Mouse (Mus musculus): ENCODE measurements at regions not wholly inside any gene's neighbourhood (a gene's known extent, or its start where the extent isn't known, plus 50 kb on each side); places are given as distances from the start of the nearest gene placed in this dataset.
A peak's percentile ranks its signal among the peaks of the same experiment; 100 is the strongest.

DNA sequence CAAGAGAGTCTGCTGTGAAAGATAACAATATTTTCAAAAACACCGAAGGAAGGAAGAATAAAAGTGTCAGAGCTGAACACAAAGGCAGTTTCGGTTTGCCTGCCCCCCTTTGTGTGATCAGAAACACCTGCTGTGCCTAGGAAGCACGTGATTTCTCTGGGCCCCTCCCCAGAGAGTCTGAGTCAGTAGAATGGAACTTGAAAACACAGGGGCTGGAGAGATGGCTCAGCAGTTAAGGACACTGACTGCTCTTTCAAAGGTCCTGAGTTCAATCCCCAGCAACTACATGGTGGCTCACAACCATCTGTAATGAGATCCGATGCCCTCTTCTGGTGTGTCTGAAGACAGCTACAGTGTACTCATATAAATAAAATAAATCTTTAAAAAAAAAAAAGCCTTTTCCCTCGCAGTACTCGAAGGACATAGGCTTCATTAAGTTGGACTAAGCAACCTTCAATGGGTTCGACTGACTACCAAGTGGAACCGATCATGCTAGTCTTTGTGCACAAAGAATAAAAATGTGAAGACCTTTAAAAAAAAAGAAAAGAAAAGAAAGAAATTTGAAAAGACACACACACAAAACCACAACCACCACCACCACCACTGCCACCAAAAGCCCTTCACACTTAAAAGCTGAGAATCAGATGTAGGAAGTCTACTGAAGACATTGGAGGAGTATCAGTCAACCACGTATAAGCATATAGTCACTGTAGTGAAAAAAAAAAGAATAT lies 61.8 kb upstream of the Slc1a1 start:
- no peaks in the 10 kb centered on the region for H3K27me3 ChIP-seq (ENCODE audit: control insufficient read depth, insufficient read depth, low read length)
- no peak overlapping the region for H3K27ac ChIP-seq (replicated peaks; ENCODE audit: low read depth, low read length)
- no peak overlapping the region for H3K9ac ChIP-seq (ENCODE audit: low read depth, low read length, severe bottlenecking)
- H3K4me1 ChIP-seq (ENCODE audit: control insufficient read depth, insufficient read depth, low read length), result no peaks in the 10 kb centered on the region
- TF ChIP-seq POLR2A (IDR thresholded peaks at IDR 0.05; ENCODE audit: borderline replicate concordance, extremely low read depth, insufficient read depth, insufficient read length), result no peak
- 68% methylated on average over 9 of the region's 9 CpGs for WGBS
- H3K4me3 ChIP-seq (replicated peaks; ENCODE audit: low read length), result no peak overlapping the region
- ATAC-seq (ENCODE audit: low FRiP score, low read depth) (no peak), DNase-seq (ENCODE audit: low spot score) (no peak)
- H3K36me3 ChIP-seq (ENCODE audit: control insufficient read depth, insufficient read depth, low read length), result no peaks in the 10 kb centered on the region
- no peaks in the 10 kb centered on the region for H3K9me3 ChIP-seq (ENCODE audit: control insufficient read depth, low read length)
- H3K4me2 ChIP-seq (replicated peaks; ENCODE audit: low read depth, low read length, severe bottlenecking), result no peak overlapping the region

GRCm38 (mm10) chr19:28776868-28777267 lies 58.0 kb upstream of the Slc1a1 start:
- H3K27me3 ChIP-seq (ENCODE audit: control insufficient read depth, insufficient read depth, low read length), result no peaks in the 10 kb centered on the region
- peak; percentile 54 for DNase-seq (ENCODE audit: low spot score)
- 0 out of 2 replicates have a peak, but pooled peaks cover 6% of the 10 kb centered on the region for H3K4me1 ChIP-seq (ENCODE audit: control insufficient read depth, insufficient read depth, low read length)
- no peak overlapping the region for H3K9ac ChIP-seq (ENCODE audit: low read depth, low read length, severe bottlenecking)
- H3K4me3 ChIP-seq (replicated peaks; ENCODE audit: low read length), result no peak overlapping the region
- no peak for TF ChIP-seq POLR2A (IDR thresholded peaks at IDR 0.05; ENCODE audit: borderline replicate concordance, extremely low read depth, insufficient read depth, insufficient read length)
- no peak overlapping the region for H3K4me2 ChIP-seq (replicated peaks; ENCODE audit: low read depth, low read length, severe bottlenecking)
- ATAC-seq (ENCODE audit: low FRiP score, low read depth), result no peak
- H3K36me3 ChIP-seq (ENCODE audit: control insufficient read depth, insufficient read depth, low read length), result no peaks in the 10 kb centered on the region
- H3K27ac ChIP-seq (replicated peaks; ENCODE audit: low read depth, low read length), result no peak overlapping the region
- 43% methylated on average over 4 of the region's 4 CpGs for WGBS
- H3K9me3 ChIP-seq (ENCODE audit: control insufficient read depth, low read length), result no peaks in the 10 kb centered on the region

DNA sequence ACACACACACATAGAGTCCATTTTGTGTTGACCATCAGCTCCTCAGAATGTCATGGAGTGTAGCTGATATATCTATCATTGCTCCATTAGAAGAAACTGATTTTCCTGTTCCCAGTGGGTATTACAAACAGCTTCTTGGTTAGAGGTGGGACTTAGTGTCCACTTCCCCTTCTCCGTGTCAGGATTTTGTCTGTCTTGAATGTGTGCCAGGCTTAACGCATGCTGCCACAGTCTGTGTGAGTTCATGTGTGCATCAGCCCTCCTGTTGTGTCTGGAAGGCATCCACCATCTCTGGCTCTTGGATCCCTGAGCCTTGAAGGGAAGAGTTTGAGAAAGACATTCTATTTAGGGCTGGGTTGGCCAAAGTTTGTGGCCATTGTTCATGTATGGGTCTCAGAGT lies 57.2 kb upstream of the Slc1a1 start:
- ATAC-seq (ENCODE audit: low FRiP score, low read depth) (no peak), DNase-seq (ENCODE audit: low spot score) (no peak)
- no peak overlapping the region for H3K4me2 ChIP-seq (replicated peaks; ENCODE audit: low read depth, low read length, severe bottlenecking)
- no peak overlapping the region for H3K9ac ChIP-seq (ENCODE audit: low read depth, low read length, severe bottlenecking)
- no peaks in the 10 kb centered on the region for H3K27me3 ChIP-seq (ENCODE audit: control insufficient read depth, insufficient read depth, low read length)
- H3K4me3 ChIP-seq (replicated peaks; ENCODE audit: low read length), result no peak overlapping the region
- no peak overlapping the region for H3K27ac ChIP-seq (replicated peaks; ENCODE audit: low read depth, low read length)
- no peaks in the 10 kb centered on the region for H3K36me3 ChIP-seq (ENCODE audit: control insufficient read depth, insufficient read depth, low read length)
- H3K4me1 ChIP-seq (ENCODE audit: control insufficient read depth, insufficient read depth, low read length), result 0 out of 2 replicates have a peak, but pooled peaks cover 6% of the 10 kb centered on the region
- 44% methylated on average over 2 of the region's 2 CpGs for WGBS
- no peaks in the 10 kb centered on the region for H3K9me3 ChIP-seq (ENCODE audit: control insufficient read depth, low read length)
- no peak for TF ChIP-seq POLR2A (IDR thresholded peaks at IDR 0.05; ENCODE audit: borderline replicate concordance, extremely low read depth, insufficient read depth, insufficient read length)

DNA sequence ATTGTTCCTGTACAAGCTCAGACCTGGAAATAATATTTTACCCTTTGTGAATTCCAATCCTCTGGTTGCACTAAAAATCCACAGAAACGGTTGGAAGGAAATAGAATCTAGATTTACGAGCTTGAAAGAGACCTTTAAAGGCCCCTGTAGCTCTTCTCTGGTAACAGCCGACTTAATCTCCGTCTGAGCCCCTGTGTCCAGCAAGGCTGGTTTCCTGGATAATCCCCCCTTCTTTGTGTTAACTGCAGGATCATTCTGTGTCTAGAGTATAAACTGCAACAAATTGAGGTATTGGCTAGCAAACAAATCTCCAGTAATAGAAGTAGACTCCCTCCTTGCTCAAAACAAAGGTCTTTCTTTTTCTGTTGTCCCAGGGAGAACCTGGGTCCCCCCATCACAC lies 56.5 kb upstream of the Slc1a1 start:
- no peaks in the 10 kb centered on the region for H3K27me3 ChIP-seq (ENCODE audit: control insufficient read depth, insufficient read depth, low read length)
- no peak overlapping the region for H3K4me3 ChIP-seq (replicated peaks; ENCODE audit: low read length)
- TF ChIP-seq POLR2A (IDR thresholded peaks at IDR 0.05; ENCODE audit: borderline replicate concordance, extremely low read depth, insufficient read depth, insufficient read length), result no peak
- H3K27ac ChIP-seq (replicated peaks; ENCODE audit: low read depth, low read length), result no peak overlapping the region
- H3K9ac ChIP-seq (ENCODE audit: low read depth, low read length, severe bottlenecking), result no peak overlapping the region
- 10% methylated on average over 4 of the region's 4 CpGs for whole genome bisulfite sequencing
- no peaks in the 10 kb centered on the region for H3K9me3 ChIP-seq (ENCODE audit: control insufficient read depth, low read length)
- DNase-seq (ENCODE audit: low spot score) (peak; percentile 40), ATAC-seq (ENCODE audit: low FRiP score, low read depth) (no peak)
- H3K4me1 ChIP-seq (ENCODE audit: control insufficient read depth, insufficient read depth, low read length), result 0 out of 2 replicates have a peak, but pooled peaks cover 6% of the 10 kb centered on the region
- no peak overlapping the region for H3K4me2 ChIP-seq (replicated peaks; ENCODE audit: low read depth, low read length, severe bottlenecking)
- H3K36me3 ChIP-seq (ENCODE audit: control insufficient read depth, insufficient read depth, low read length), result no peaks in the 10 kb centered on the region

- WGBS, result 78% methylated on average over 2 of the region's 2 CpGs
These were observed 52.9 kb upstream of the Slc1a1 start for GRCm38 (mm10) chr19:28781971-28782370.

More at GRCm38 (mm10) chr19:28781971-28782370, 52.9 kb upstream of the Slc1a1 start:
- DNase-seq (ENCODE audit: low spot score) (no peak), ATAC-seq (ENCODE audit: low FRiP score, low read depth) (no peak)
- Histone ChIP-seq H3K4me3 (replicated peaks; ENCODE audit: low read length) (no peak overlapping the region), H3K4me1 (ENCODE audit: control insufficient read depth, insufficient read depth, low read length) (0 out of 2 replicates have a peak, but pooled peaks cover 6% of the 10 kb centered on the region), H3K27me3 (ENCODE audit: control insufficient read depth, insufficient read depth, low read length) (no peaks in the 10 kb centered on the region), H3K9me3 (ENCODE audit: control insufficient read depth, low read length) (no peaks in the 10 kb centered on the region), H3K9ac (ENCODE audit: low read depth, low read length, severe bottlenecking) (no peak overlapping the region), H3K27ac (replicated peaks; ENCODE audit: low read depth, low read length) (no peak overlapping the region), H3K4me2 (replicated peaks; ENCODE audit: low read depth, low read length, severe bottlenecking) (no peak overlapping the region), H3K36me3 (ENCODE audit: control insufficient read depth, insufficient read depth, low read length) (no peaks in the 10 kb centered on the region)
- no peak for TF ChIP-seq POLR2A (IDR thresholded peaks at IDR 0.05; ENCODE audit: borderline replicate concordance, extremely low read depth, insufficient read depth, insufficient read length)

Data from limb, embryonic 14.5 days (tissue).